Comparison of ENCODE assay signal across 8 mouse cellular contexts in genomic region chr6:128398996-128399395, GRCm38 (mm10). TPM values are rescaled to one million over a fixed set of nuclear protein-coding genes. Genes with fewer than 3 reads are reported as not detected.
DNase-seq lines count a peak whose midpoint lies in the region; ATAC-seq lines count a peak whose summit lies in the region.

Gene Nrip2 (plus strand): TSS chr6:128399296.

- H3K4me1 ChIP-seq in embryonic facial prominence, embryonic 15.5 days = peaks cover 9% of the 10 kb centered on the region; the same call in 1 of the 2 replicates
- peaks cover 22% of the 10 kb centered on the region for H3K4me1 ChIP-seq in hindbrain, embryonic 15.5 days (replicated peaks)
- H3K4me1 ChIP-seq in midbrain, embryonic 16.5 days (ENCODE audit: control insufficient read depth, insufficient read depth, low read length) = peaks cover 17% of the 10 kb centered on the region

- ATAC-seq in embryonic facial prominence, embryonic 15.5 days (ENCODE audit: insufficient number of reproducible peaks, low FRiP score, low TSS enrichment, low read depth) = no peak
- ATAC-seq in hindbrain, embryonic 15.5 days (ENCODE audit: low FRiP score, low read depth) = no peak
- ATAC-seq in midbrain, embryonic 16.5 days = no peak
- no peak for ATAC-seq in megakaryocyte-erythroid progenitor cell, adult 5-6 weeks (replicated peaks; ENCODE audit: low FRiP score, low TSS enrichment, poor library complexity, severe bottlenecking)

- H3K4me2 ChIP-seq in embryonic facial prominence, embryonic 15.5 days (replicated peaks) = peak within 1 kb of the TSS; percentile 41
- H3K4me2 ChIP-seq in hindbrain, embryonic 15.5 days = peak within 1 kb of the TSS; percentile 58
- peak within 1 kb of the TSS; percentile 54 for H3K4me2 ChIP-seq in midbrain, embryonic 16.5 days (ENCODE audit: low read length)

- no peaks in the 10 kb centered on the region for H3K27me3 ChIP-seq in embryonic facial prominence, embryonic 15.5 days
- H3K27me3 ChIP-seq in hindbrain, embryonic 15.5 days = no peaks in the 10 kb centered on the region
- no peaks in the 10 kb centered on the region for H3K27me3 ChIP-seq in midbrain, embryonic 16.5 days (ENCODE audit: control insufficient read depth, insufficient read depth, low read depth, low read length)

- H3K36me3 ChIP-seq in embryonic facial prominence, embryonic 15.5 days = no peaks in the 10 kb centered on the region
- no peaks in the 10 kb centered on the region for H3K36me3 ChIP-seq in hindbrain, embryonic 15.5 days
- H3K36me3 ChIP-seq in midbrain, embryonic 16.5 days (ENCODE audit: control insufficient read depth, insufficient read depth, low read length) = no peaks in the 10 kb centered on the region

- no peak within 1 kb of the TSS for H3K9ac ChIP-seq in embryonic facial prominence, embryonic 15.5 days
- H3K9ac ChIP-seq in hindbrain, embryonic 15.5 days = peak within 1 kb of the TSS; percentile 49
- H3K9ac ChIP-seq in midbrain, embryonic 16.5 days (ENCODE audit: low read depth, low read length) = peak within 1 kb of the TSS; percentile 60

- no peaks in the 10 kb centered on the region for H3K9me3 ChIP-seq in embryonic facial prominence, embryonic 15.5 days (replicated peaks)
- H3K9me3 ChIP-seq in hindbrain, embryonic 15.5 days = no peaks in the 10 kb centered on the region
- no peaks in the 10 kb centered on the region for H3K9me3 ChIP-seq in midbrain, embryonic 16.5 days (replicated peaks; ENCODE audit: control insufficient read depth, low read length, poor library complexity, severe bottlenecking)

- WGBS in embryonic facial prominence, embryonic 15.5 days = 71% methylated on average over 3 of the region's 3 CpGs
- WGBS in hindbrain, embryonic 15.5 days = 80% methylated on average over 3 of the region's 3 CpGs
- 77% methylated on average over 3 of the region's 3 CpGs for WGBS in midbrain, embryonic 16.5 days

- no peak for DNase-seq in layer of hippocampus, adult 8-10 months (ENCODE audit: low spot score in 2 of 2)
- no peak for DNase-seq in layer of hippocampus, postnatal 14 days (ENCODE audit: low spot score in 2 of 2)
- no peak for DNase-seq in right cerebral cortex, adult 2 months (ENCODE audit: low spot score in 2 of 2)
- DNase-seq in lung, postnatal 36 days = no peak

- no peak within 1 kb of the TSS for H3K27ac ChIP-seq in embryonic facial prominence, embryonic 15.5 days (replicated peaks)
- H3K27ac ChIP-seq in hindbrain, embryonic 15.5 days (replicated peaks) = peak within 1 kb of the TSS; percentile 58
- H3K27ac ChIP-seq in midbrain, embryonic 16.5 days (ENCODE audit: low read length) = peak within 1 kb of the TSS; percentile 56

- peak within 1 kb of the TSS; percentile 30 for H3K4me3 ChIP-seq in embryonic facial prominence, embryonic 15.5 days (replicated peaks)
- H3K4me3 ChIP-seq in hindbrain, embryonic 15.5 days = peak within 1 kb of the TSS; percentile 33
- peak within 1 kb of the TSS; percentile 28 for H3K4me3 ChIP-seq in midbrain, embryonic 16.5 days (ENCODE audit: low read depth, low read length)

RNA-seq across cellular contexts. Expression of gene Nrip2, which starts in this region (rescaled TPM):
- 10 to 100 TPM; 16.0 to 19.6 (median 17.5) TPM for total RNA-seq in layer of hippocampus, adult 8-10 months (2022)
- total RNA-seq in layer of hippocampus, postnatal 14 days (2021) = 10 to 100 TPM in 1 of 2 experiments, 1 to 10 TPM in 1; 8.4 to 10.7 TPM
- 5.5 and 7.5 TPM in 2 replicates for polyA plus RNA-seq in embryonic facial prominence, embryonic 15.5 days (2015; fragmentation: Nextera tagmentation; extraction: Ambion mirVana)
- 9.8 and 10.4 TPM in 2 replicates for polyA plus RNA-seq in hindbrain, embryonic 15.5 days (2015; fragmentation: Nextera tagmentation; extraction: Ambion mirVana)
- 10.7 and 13.6 TPM in 2 replicates for polyA plus RNA-seq in midbrain, embryonic 16.5 days (2015; fragmentation: Nextera tagmentation; extraction: Ambion mirVana)
- total RNA-seq in megakaryocyte-erythroid progenitor cell, adult 5-6 weeks (2014; fragmentation: Nextera tagmentation) = not detected in 2 replicates
- total RNA-seq in megakaryocyte-erythroid progenitor cell, adult 5-6 weeks (2017) = not detected in 2 replicates

Comparison
In these comparisons a context has a peak if more than half of its experiments do, and no peak if none do; other contexts are left out.
1. RNA of gene Nrip2 (total RNA-seq): 16.0 to 19.6 TPM in layer of hippocampus, adult 8-10 months and 8.4 to 10.7 TPM in layer of hippocampus, postnatal 14 days; not detected in megakaryocyte-erythroid progenitor cell, adult 5-6 weeks; every median in the first group is over 4 times any median in the second.
2. Peak in every context shown above with its lines, with median percentiles within 50 percentile points of each other: H3K4me2 ChIP-seq and H3K4me3 ChIP-seq.